Mouse (Mus musculus): ENCODE data around the gene Sspo.

DNA sequence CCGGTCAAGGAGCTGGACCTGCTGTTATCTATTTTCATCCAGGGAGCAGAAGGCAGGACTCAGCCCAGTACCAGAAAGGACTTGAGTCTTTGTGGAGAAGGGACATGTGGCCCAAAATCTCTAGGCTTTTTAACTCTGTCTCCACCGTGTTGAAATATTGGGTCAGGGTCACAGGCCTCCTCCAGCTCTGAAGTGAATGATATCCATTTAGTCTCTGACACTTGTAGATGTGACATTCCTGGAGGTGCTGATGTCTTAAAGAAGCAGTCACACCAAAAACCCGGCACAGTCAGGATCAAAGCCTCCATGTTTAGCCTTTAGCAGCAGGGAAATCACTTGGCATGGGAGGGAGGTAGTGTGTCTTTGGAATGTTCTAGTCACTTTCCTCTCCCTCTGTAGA is 92.7 kb downstream of the Sspo start:
- no peak for TF ChIP-seq CTCF (conservative IDR thresholded peaks at IDR 0.05; ENCODE audit: low read length)
- TF ChIP-seq NANOG (IDR thresholded peaks at IDR 0.05; ENCODE audit: borderline replicate concordance, low read length), result no peak

Measured in E14TG2a.4 (cell line).